Mouse (Mus musculus): ENCODE measurements around the gene Myo5c.
"Not testable (repeated sequence)": the region's sequence is repeated elsewhere in the genome, so short reads cannot be mapped to it uniquely, and the experiment has no call there.

Myo5c gene

GRCm38 (mm10) chr9:75243730-75244406, 12.0 kb downstream of the Myo5c start:
- DNase-seq (ENCODE audit: low spot score in 2 of 2): no peak

DNA sequence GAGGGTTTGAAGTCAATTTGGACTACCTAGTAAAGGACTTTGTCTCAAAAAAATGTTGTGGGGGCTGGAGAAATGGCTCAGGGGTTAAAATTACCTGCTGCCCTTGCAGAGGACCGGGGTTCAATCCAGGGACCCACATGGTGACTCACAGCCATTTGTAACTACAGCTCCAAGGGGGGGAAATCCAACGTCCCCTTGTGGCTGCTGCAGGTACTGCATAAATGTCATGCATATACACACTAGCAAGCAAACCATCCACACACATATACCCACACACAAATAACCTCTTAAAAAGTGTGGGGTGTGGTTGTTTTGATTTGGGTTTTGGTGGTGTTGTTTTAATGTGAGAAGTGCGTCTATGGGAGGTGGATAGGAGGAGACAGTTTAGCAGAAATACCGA, 12.7 kb downstream of the Myo5c start:
- DNase-seq (ENCODE audit: low spot score in 2 of 2): no peak

DNA sequence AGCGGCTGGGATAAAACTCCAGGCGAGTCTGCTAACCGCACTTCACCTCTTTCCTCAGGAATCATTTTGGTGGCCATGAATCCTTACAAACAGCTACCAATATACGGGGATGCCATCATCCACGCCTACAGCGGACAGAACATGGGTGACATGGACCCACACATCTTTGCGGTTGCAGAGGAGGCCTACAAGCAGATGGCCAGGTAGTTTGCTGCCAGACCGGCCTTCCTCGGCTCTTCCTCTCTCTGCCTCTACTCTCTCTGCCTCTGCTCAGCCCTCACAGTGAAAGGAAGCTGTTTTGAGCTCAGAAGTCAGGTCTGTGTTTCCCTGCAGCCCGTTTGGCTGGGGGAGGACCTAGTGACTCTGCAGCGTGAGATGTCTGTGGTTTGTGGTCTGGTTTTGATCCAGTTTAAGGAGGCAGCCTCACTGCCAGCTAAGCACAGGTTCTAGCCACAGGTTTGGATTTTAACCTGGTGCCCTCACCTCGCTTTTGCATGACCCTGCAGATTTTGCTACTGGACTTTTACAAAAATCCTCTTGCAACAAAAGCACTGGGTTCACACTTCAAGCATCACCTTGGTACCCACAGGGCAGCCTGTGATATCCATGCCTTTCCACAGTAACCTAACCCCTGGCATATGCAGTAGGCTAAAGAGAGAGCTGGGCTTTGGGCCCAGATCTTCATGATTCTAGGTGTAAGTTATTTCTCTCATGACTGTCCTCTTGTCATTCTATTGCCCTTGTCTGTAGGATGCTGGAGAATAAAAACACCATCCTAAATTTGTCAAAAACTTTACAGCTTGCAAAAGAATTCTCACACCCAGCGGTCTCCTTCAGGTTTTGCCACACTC, 14.5 kb downstream of the Myo5c start:
- no peak for DNase-seq (ENCODE audit: low spot score in 2 of 2)

DNA sequence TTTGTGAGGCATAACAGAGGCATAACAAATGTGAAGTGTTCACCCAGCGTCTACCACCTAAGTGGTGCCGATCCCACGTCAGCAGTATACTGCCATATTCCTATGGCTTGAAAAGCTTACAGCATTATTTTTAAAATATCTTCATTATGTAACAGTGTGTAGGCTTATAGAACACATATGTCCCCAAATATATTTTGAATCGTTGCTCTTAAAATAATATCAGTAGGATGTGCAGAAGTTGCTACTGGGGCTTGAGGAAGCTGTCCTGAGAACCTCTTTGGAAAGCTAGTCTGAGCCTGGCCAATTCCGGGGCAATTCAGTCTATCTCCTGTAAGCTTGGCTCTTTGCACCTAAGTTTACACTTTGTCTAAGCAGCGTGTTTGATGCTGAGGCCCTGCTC, 16.1 kb downstream of the Myo5c start:
- no peak for DNase-seq (ENCODE audit: low spot score in 2 of 2)

- no peak for DNase-seq (ENCODE audit: low spot score in 2 of 2)
Observed at GRCm38 (mm10) chr9:75248359-75248758, 16.5 kb downstream of the Myo5c start.

DNA sequence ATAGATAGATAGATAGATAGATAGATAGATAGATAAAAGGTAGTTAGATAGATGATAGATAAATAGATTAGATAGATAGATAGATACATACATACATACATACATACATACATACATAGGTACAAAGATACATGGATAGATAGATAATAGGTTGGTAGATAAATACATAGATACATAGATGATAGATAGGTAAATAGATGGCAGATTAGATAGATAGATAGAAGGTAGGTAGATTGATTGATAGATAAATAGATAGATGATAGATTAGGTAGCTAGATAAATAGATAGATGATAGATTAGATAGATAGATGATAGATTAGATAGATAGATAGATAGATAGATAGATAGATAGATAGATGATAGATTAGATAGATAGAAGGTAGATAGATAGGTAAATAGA, 17.1 kb downstream of the Myo5c start:
- no peak for DNase-seq (ENCODE audit: low spot score in 2 of 2)

- not testable (repeated sequence) for DNase-seq (ENCODE audit: low spot score in 2 of 2)
Observed at GRCm38 (mm10) chr9:75253158-75253557, 21.3 kb downstream of the Myo5c start.

DNA sequence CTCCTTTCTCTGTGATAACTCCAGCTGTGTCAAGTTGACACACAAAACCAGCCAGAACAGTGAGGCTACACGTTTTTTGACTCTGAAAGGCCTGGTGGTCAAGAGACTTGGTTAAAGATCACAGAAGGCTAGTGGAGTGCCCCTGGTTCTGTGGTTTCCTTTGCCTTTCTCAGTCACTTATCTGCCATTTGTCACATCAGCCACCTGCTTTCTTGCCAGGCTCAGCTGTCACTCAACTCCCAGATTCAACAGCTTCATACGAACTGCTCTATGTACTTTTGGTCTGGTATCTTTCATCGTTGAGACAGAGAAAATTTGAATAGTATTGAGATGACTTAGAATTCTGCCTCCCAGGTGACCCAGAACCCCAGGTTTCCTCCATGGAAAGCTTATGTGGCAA, 21.9 kb downstream of the Myo5c start:
- DNase-seq (ENCODE audit: low spot score in 2 of 2): peak; percentile 16 to 40

GRCm38 (mm10) chr9:75254196-75254955, 22.6 kb downstream of the Myo5c start:
- DNase-seq (ENCODE audit: low spot score in 2 of 2): no peak

DNA sequence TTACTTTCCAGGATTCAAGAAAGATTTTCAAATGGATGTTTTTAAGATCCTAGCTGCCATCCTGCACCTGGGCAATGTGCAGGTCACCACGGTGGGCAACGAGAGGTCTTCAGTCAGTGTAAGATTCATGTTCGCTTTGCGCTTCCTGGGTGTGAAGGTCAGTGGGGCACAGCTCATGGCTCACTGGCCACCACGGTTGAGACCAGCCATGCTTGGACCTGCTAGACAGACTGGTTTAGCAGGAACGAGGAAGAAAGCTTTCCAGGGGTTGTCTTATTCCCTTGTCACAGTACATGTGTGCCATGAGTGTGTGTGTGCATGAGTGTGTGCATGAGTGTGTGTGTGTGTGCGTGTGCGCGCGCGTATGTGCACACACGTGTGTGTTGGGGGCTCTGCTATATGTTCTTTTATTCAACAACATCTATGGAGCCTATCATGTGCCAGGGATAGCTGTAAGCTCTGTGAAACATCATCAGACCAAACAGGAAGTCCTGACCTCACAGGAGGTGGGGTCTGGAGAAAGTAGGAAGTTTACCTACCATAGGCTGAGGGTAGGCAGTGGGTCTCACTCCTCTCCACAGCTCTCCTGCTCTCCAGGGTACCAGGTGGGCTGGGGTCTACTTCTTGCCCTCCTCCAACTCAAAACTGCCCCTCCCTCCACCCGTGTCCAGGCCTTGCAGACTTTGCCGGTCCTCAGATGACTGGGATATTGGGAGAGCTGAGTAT, 24.2 kb downstream of the Myo5c start:
- DNase-seq (ENCODE audit: low spot score in 2 of 2): peak; percentile 10 to 23

- DNase-seq (ENCODE audit: low spot score in 2 of 2): no peak
Observed at GRCm38 (mm10) chr9:75258792-75259191, 27.0 kb downstream of the Myo5c start.

DNA sequence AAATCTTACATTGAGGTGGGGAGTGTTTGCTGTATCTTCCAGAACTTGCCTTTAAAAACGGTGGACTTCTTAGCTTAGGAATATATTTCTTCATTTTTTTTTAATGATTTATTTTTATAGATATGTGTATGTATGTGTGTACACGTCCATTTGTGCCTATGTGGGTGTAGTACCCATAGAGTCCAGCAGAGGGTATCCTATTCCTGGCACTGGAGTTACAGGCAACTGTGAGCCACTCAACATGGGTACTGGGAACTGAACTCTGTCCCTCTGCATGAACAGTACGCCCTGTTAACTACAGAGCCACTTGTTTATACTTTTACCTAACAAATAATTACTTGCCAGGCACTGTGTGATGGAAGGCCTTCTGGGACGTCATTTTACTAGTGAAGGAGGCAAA, 27.8 kb downstream of the Myo5c start:
- no peak for DNase-seq (ENCODE audit: low spot score in 2 of 2)

GRCm38 (mm10) chr9:75261332-75261872, 29.6 kb downstream of the Myo5c start:
- DNase-seq (ENCODE audit: low spot score in 2 of 2): no peak

GRCm38 (mm10) chr9:75262235-75262826, 30.5 kb downstream of the Myo5c start:
- peak in 1 of 2 experiments; percentile 20 for DNase-seq (ENCODE audit: low spot score in 2 of 2)

DNA sequence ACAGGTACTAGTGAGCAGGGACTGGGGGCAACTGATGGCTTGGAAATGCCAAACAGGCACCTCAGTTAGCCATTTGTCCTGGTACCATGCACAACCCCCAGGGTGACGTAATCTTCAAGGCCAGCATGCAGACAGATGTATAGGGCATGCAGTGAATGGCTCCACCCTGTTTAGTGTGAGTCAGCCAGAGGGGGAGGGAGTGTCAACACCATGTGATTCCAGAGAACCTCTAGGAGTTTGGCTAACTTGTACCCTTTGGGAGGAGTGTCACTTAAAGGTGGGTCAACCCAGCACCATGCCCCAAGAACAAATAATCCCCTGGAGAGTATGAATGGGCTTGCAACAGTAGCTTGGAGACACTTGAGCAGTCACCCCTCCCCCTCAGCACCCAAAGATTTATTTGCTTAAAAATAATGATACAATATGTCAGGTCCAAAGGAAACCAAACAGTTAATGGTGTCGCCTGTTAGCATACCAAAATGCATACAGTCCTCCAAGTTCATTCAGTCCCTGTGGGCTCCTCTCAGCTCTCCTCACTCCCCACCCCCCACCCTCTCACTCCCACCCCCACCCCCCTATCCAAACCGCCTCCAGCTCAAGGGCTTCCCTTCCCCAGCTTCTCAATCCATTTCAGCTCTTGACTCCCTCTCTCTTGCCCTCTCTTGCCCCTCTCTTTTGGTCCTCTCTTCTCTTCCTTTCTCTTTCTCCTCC, 32.3 kb downstream of the Myo5c start:
- DNase-seq (ENCODE audit: low spot score in 2 of 2): no peak

GRCm38 (mm10) chr9:75267147-75267546, 35.3 kb downstream of the Myo5c start:
- DNase-seq (ENCODE audit: low spot score in 2 of 2): no peak

- DNase-seq (ENCODE audit: low spot score in 2 of 2): no peak
Observed at GRCm38 (mm10) chr9:75270382-75270781, 38.6 kb downstream of the Myo5c start.

GRCm38 (mm10) chr9:75271539-75271938, 39.7 kb downstream of the Myo5c start:
- DNase-seq (ENCODE audit: low spot score in 2 of 2): no peak

- no peak for DNase-seq (ENCODE audit: low spot score in 2 of 2)
Observed at GRCm38 (mm10) chr9:75273646-75274045, 41.8 kb downstream of the Myo5c start.

GRCm38 (mm10) chr9:75274486-75274885, 42.7 kb downstream of the Myo5c start:
- no peak for DNase-seq (ENCODE audit: low spot score in 2 of 2)
